Mouse (Mus musculus) frontal cortex, postnatal 25 days (tissue): ENCODE results near the gene Runx2.

Experiments used
- DNase-seq, 2 experiments: peaks; one replicate each; pipeline ENCODE4 v3.0.0; 2022; ENCODE audit warnings: low spot score in 2 of 2

The Runx2 gene

GRCm38 (mm10) chr17:44713404-44713803 is 101.2 kb downstream of the Runx2 start:
- DNase-seq: no peak

GRCm38 (mm10) chr17:44709516-44710252 is 104.9 kb downstream of the Runx2 start:
- DNase-seq: peak in 1 of 2 experiments; percentile 20

GRCm38 (mm10) chr17:44707956-44708355 is 106.6 kb downstream of the Runx2 start:
- DNase-seq: no peak

GRCm38 (mm10) chr17:44706531-44706930 is 108.1 kb downstream of the Runx2 start:
- DNase-seq: no peak

- no peak for DNase-seq
Measured at GRCm38 (mm10) chr17:44702506-44703298, 111.9 kb downstream of the Runx2 start.

GRCm38 (mm10) chr17:44701531-44701930 is 113.1 kb downstream of the Runx2 start:
- DNase-seq: no peak

GRCm38 (mm10) chr17:44700326-44700725 is 114.3 kb downstream of the Runx2 start:
- DNase-seq: no peak

- DNase-seq: no peak
Measured at GRCm38 (mm10) chr17:44697053-44697452, 117.5 kb downstream of the Runx2 start.

GRCm38 (mm10) chr17:44693552-44693951 is 121.0 kb downstream of the Runx2 start:
- no peak for DNase-seq

- no peak for DNase-seq
Measured at GRCm38 (mm10) chr17:44691517-44691916, 123.1 kb downstream of the Runx2 start.

- no peak for DNase-seq
Measured at GRCm38 (mm10) chr17:44690410-44691035, 124.1 kb downstream of the Runx2 start.

- DNase-seq: no peak
Measured at GRCm38 (mm10) chr17:44688306-44688705, 126.3 kb downstream of the Runx2 start.

GRCm38 (mm10) chr17:44685514-44685913 is 129.1 kb downstream of the Runx2 start:
- DNase-seq: peak in 1 of 2 experiments; percentile 23

- no peak for DNase-seq
Measured at GRCm38 (mm10) chr17:44683026-44683425, 131.6 kb downstream of the Runx2 start.

GRCm38 (mm10) chr17:44677782-44678181 is 136.8 kb downstream of the Runx2 start:
- DNase-seq: no peak

- DNase-seq: no peak
Measured at GRCm38 (mm10) chr17:44672806-44673205, 141.8 kb downstream of the Runx2 start.

- peak; percentile 43 to 51 for DNase-seq
Measured at GRCm38 (mm10) chr17:44671946-44672692, 142.5 kb downstream of the Runx2 start.

GRCm38 (mm10) chr17:44669985-44670384 is 144.6 kb downstream of the Runx2 start:
- DNase-seq: no peak

- no peak for DNase-seq
Measured at GRCm38 (mm10) chr17:44667346-44667745, 147.3 kb downstream of the Runx2 start.

GRCm38 (mm10) chr17:44663872-44664271 is 150.7 kb downstream of the Runx2 start:
- no peak for DNase-seq

GRCm38 (mm10) chr17:44663208-44663607 is 151.4 kb downstream of the Runx2 start:
- no peak for DNase-seq
